Mouse (Mus musculus): ENCODE results near the gene A4galt. TPM values are rescaled to one million over a fixed set of nuclear protein-coding genes. Genes with fewer than 3 reads are reported as not detected.
A peak's percentile ranks its signal among the peaks of the same experiment; 100 is the strongest.

The A4galt gene
- polyA plus RNA-seq, 1 experiment from 2014 or later, result 1.6 TPM

DNA sequence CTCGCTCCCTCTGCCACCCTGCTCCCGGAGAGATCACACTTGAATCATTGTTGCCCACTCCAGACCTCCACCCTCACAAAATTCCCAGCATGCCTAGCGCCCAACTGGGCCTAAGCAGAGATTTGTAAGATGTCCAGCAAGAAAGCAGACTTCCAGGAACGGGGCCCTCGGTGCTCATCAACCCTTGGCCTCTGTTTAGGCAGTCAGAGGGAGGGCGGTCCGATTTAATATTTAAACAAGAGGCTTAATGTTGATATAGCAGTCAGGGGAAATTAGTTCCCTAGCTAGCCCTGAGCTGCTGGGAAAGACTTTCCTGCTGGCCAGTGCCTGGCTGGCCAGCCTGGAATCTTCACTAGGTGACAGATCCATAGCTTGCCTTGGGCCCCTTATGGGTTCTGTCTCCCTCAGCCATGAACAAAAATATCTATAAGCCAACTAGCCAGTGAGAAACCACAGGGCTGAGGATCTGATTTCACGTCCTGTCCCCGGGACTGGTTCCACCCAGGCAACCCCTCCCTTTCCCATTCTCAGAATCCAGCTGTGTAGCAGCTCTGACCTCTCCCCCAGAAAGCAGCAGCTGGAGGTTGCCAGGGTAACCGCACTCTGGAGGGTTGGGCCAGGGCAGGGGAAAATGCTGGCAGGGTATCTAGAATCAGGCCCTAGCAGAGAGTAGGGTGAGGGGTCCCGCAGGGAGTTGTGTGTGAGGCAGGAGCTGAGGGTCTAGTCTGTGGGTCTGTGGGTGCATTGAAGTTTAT, 28.2 kb downstream of the A4galt start:
- H3K4me2 ChIP-seq, result no peak overlapping the region; the same call in 1 of the 2 replicates
- WGBS, result 41% methylated on average over 11 of the region's 11 CpGs
- H3K4me1 ChIP-seq (ENCODE audit: control insufficient read depth, insufficient read depth, low read length), result peaks cover 14% of the 10 kb centered on the region
- H3K9me3 ChIP-seq (ENCODE audit: control insufficient read depth, low read length), result no peaks in the 10 kb centered on the region
- no peak overlapping the region for H3K4me3 ChIP-seq (ENCODE audit: low read depth, low read length)
- 0 out of 2 replicates have a peak, but pooled peaks have one; percentile 50 for ATAC-seq (ENCODE audit: low FRiP score)
- no peaks in the 10 kb centered on the region for H3K27me3 ChIP-seq (ENCODE audit: control insufficient read depth, insufficient read depth, low read length)
- H3K9ac ChIP-seq (ENCODE audit: low read length), result peak overlapping the region; percentile 7; the same call in 1 of the 2 replicates
- H3K36me3 ChIP-seq (ENCODE audit: control insufficient read depth, insufficient read depth, low read length), result no peaks in the 10 kb centered on the region
- peak; percentile 87 for DNase-seq (ENCODE audit: low spot score, missing footprints)
- no peak overlapping the region; the same call in 1 of the 2 replicates for H3K27ac ChIP-seq (ENCODE audit: low read depth, low read length)

DNA sequence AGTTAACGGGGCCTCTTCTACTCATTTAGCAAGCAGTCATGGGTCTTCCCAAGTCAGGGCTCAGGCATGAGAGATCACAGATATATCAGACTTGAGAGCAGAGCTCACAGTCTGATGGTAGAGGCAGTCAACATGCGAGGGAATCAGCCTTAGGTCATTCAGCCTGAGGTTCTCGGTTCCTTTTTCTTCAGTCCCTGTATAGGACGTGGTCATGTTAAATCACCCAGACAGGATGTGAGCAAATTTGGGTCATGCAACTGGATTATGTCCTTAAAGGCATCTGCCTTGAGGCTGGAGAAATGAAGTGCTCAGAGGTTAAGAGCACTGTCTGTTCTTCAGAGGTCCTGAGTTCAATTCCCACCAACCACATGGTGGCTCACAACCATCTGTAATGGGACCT, 29.9 kb downstream of the A4galt start:
- Histone ChIP-seq H3K27ac (ENCODE audit: low read depth, low read length) (no peak overlapping the region), H3K4me1 (ENCODE audit: control insufficient read depth, insufficient read depth, low read length) (peaks cover 14% of the 10 kb centered on the region), H3K36me3 (ENCODE audit: control insufficient read depth, insufficient read depth, low read length) (no peaks in the 10 kb centered on the region), H3K4me3 (ENCODE audit: low read depth, low read length) (no peak overlapping the region), H3K9me3 (ENCODE audit: control insufficient read depth, low read length) (no peaks in the 10 kb centered on the region), H3K4me2 (no peak overlapping the region), H3K27me3 (ENCODE audit: control insufficient read depth, insufficient read depth, low read length) (no peaks in the 10 kb centered on the region), H3K9ac (ENCODE audit: low read length) (no peak overlapping the region)
- DNase-seq (ENCODE audit: low spot score, missing footprints) (peak; percentile 21), ATAC-seq (ENCODE audit: low FRiP score) (no peak)
- 90% methylated on average over 4 of the region's 4 CpGs for WGBS

DNA sequence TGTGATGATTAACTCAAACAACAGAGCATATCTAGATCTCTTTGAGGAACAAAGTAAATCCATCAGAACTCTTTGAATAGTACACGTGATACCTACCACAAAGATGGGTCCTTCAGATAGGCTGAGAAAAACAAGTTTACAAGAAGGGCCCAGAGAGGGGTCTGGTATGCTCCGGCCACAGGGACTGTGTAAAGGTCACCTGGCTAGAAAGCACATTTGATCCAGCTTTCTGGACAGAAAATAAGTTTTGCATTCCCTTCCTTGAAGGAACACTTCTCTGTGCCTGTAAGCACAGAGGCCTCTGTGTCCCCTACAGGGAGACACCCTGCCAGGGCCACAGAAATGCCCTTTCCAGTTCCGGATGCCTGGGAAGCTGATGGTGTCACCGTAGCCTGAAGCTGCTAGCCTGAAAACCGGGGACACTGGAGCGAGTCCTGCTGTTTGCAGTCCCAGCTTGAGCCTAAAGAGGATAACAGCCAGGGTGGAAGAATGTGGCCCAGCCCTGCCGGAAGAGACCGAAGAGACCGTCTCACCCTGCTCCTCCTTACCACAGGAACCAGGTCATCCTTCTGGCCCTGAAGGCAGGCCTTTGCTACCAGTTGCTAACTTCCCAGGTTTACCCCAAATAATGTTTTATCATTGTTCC, 31.1 kb downstream of the A4galt start:
- Histone ChIP-seq H3K4me2 (no peak overlapping the region), H3K27me3 (ENCODE audit: control insufficient read depth, insufficient read depth, low read length) (no peaks in the 10 kb centered on the region), H3K27ac (ENCODE audit: low read depth, low read length) (no peak overlapping the region), H3K36me3 (ENCODE audit: control insufficient read depth, insufficient read depth, low read length) (no peaks in the 10 kb centered on the region), H3K4me1 (ENCODE audit: control insufficient read depth, insufficient read depth, low read length) (peaks cover 17% of the 10 kb centered on the region), H3K4me3 (ENCODE audit: low read depth, low read length) (no peak overlapping the region), H3K9ac (ENCODE audit: low read length) (no peak overlapping the region), H3K9me3 (ENCODE audit: control insufficient read depth, low read length) (no peaks in the 10 kb centered on the region)
- ATAC-seq (ENCODE audit: low FRiP score) (no peak), DNase-seq (ENCODE audit: low spot score, missing footprints) (peak; percentile 49)
- 57% methylated on average over 9 of the region's 9 CpGs for WGBS

DNA sequence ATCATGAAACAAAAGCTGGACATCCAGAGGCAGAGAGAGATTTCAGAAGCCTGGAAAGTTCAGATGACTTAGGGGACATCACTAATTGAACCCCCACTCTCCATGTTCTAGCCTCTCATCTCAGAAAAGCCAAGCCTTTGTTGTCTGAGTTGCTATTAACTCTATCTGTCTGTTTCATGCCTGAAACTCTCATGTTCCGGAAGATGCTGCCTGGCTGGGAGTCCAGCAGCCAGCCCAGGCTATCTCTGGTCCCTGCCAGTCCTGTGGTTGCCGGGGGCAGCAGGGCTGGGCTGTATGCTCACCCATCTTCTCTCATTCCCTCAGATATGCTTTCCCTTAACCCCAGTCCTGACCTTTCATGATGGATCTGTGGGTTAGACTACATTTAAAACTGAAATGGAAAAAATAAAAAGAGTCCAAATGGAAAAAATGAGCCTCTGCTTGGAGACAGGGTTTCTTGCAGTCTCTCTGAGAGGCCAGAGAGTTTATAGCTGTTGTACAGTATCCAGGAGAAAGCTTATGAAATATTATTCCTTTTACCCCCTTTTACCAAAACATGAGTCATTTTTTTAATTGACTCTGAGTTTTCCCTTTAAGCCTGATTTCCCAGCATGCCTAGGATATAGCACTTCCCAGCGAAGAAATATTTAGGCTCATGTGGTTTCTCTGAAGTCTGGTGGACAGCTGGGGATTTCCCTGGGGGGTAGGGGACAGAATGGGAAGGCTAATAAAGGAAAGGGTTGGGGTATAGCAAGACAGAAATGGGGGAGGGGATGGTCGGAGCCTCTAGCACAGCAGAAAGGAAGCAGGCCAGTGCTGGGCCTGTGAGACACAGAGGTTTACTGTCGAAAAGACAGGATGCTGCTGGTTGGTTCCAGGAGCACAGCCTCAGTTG, 36.0 kb downstream of the A4galt start:
- Histone ChIP-seq H3K4me1 (ENCODE audit: control insufficient read depth, insufficient read depth, low read length) (peaks cover 4% of the 10 kb centered on the region; the same call in 1 of the 2 replicates), H3K9ac (ENCODE audit: low read length) (peak overlapping the region; percentile 27; the same call in 1 of the 2 replicates), H3K9me3 (ENCODE audit: control insufficient read depth, low read length) (no peaks in the 10 kb centered on the region), H3K36me3 (ENCODE audit: control insufficient read depth, insufficient read depth, low read length) (no peaks in the 10 kb centered on the region), H3K27me3 (ENCODE audit: control insufficient read depth, insufficient read depth, low read length) (no peaks in the 10 kb centered on the region), H3K4me2 (no peak overlapping the region), H3K27ac (ENCODE audit: low read depth, low read length) (peak overlapping the region; percentile 69), H3K4me3 (ENCODE audit: low read depth, low read length) (no peak overlapping the region)
- DNase-seq (ENCODE audit: low spot score, missing footprints), result peak; percentile 86
- 40% methylated on average over 5 of the region's 5 CpGs for WGBS
- ATAC-seq (ENCODE audit: low FRiP score), result peak; percentile 78; the same call in 1 of the 2 replicates

DNA sequence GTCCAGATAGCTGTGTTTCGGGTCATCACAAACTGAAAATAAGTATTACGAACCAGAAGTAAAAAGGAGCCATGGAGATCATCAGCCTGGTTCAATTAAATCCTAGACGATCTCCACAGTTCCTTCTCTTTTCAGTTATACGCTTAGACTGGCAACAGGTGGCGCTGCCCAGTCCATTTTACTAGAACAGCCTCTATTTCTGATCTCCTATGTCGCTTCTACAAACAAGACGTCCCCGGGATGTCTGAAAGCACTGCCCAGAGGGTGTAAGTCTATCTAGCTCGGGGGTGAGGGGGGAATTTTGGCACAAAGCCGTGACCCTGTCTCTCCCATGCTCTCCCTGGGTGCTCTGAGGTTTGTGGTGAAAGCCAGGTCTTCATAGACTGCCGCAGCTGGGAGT, 41.3 kb downstream of the A4galt start:
- H3K27me3 ChIP-seq (ENCODE audit: control insufficient read depth, insufficient read depth, low read length), result no peaks in the 10 kb centered on the region
- 22% methylated on average over 11 of the region's 11 CpGs for WGBS
- H3K4me2 ChIP-seq, result 0 out of 2 replicates have a peak overlapping the region, but pooled peaks have one; percentile 1
- no peaks in the 10 kb centered on the region for H3K36me3 ChIP-seq (ENCODE audit: control insufficient read depth, insufficient read depth, low read length)
- H3K4me3 ChIP-seq (ENCODE audit: low read depth, low read length), result no peak overlapping the region
- ATAC-seq (ENCODE audit: low FRiP score) (no peak), DNase-seq (ENCODE audit: low spot score, missing footprints) (peak; percentile 86)
- no peaks in the 10 kb centered on the region for H3K9me3 ChIP-seq (ENCODE audit: control insufficient read depth, low read length)
- no peak overlapping the region for H3K9ac ChIP-seq (ENCODE audit: low read length)
- no peak overlapping the region for H3K27ac ChIP-seq (ENCODE audit: low read depth, low read length)
- no peaks in the 10 kb centered on the region for H3K4me1 ChIP-seq (ENCODE audit: control insufficient read depth, insufficient read depth, low read length)

DNA sequence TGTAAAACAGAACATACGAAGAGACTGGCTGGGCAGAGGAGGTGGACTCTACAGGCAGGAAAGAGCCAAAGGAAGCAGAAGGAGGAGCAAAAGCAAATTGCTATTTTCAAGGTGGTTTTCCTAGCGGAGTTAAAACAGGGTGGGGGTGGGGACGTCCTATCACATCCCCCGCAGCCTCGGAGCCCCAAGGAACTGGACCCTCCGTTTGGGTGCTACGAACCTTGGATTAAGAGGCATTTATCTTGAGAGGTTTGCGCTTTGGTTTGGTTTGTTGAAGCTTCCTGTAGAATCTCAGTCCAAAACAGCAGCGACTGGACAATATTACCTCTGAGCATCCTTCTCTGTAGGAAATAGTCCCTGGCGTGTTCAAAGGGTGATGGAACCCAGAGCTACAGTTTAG, 41.9 kb downstream of the A4galt start:
- ATAC-seq (ENCODE audit: low FRiP score) (no peak), DNase-seq (ENCODE audit: low spot score, missing footprints) (peak; percentile 86)
- WGBS, result 14% methylated on average over 10 of the region's 10 CpGs

DNA sequence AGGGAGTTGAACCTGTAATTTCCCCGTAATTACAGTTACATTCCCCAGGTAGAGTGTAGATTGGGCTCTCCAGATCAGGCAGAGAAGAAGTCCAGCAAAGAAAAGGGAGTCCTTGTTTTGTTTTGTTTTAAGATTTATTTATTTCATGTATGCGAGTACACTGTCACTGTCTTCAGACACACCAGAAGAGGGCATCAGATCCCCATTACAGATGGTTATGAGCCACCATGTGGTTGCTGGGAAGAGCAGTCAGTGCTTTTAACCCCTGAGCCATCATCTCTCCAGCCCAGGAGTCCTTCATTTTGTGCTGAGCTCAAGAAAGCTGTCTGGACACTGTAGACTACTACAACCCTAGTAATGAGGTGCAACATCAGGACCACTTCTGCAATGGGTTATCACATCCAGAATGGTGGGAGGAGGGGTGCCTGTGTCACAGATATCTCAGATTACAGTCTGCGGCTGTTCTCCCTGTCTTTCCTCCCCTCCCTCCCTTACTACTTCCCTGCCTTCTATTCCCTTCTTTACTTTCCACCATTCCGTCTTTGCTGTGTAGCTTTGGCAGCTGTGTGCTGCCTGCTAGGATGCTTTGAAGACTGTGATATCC, 42.4 kb downstream of the A4galt start:
- Histone ChIP-seq H3K9ac (ENCODE audit: low read length) (no peak overlapping the region), H3K4me3 (ENCODE audit: low read depth, low read length) (no peak overlapping the region), H3K36me3 (ENCODE audit: control insufficient read depth, insufficient read depth, low read length) (no peaks in the 10 kb centered on the region), H3K4me2 (peak overlapping the region; percentile 1; the same call in 1 of the 2 replicates), H3K27ac (ENCODE audit: low read depth, low read length) (no peak overlapping the region), H3K27me3 (ENCODE audit: control insufficient read depth, insufficient read depth, low read length) (no peaks in the 10 kb centered on the region), H3K4me1 (ENCODE audit: control insufficient read depth, insufficient read depth, low read length) (no peaks in the 10 kb centered on the region), H3K9me3 (ENCODE audit: control insufficient read depth, low read length) (no peaks in the 10 kb centered on the region)
- 48% methylated on average over 4 of the region's 4 CpGs for WGBS
- no peak for ATAC-seq (ENCODE audit: low FRiP score)
- peak; percentile 88 for DNase-seq (ENCODE audit: low spot score, missing footprints)

More for the DNA sequence above, 41.9 kb downstream of the A4galt start:
- no peak overlapping the region for H3K4me3 ChIP-seq (ENCODE audit: low read depth, low read length)
- H3K4me1 ChIP-seq (ENCODE audit: control insufficient read depth, insufficient read depth, low read length), result no peaks in the 10 kb centered on the region
- no peak overlapping the region for H3K27ac ChIP-seq (ENCODE audit: low read depth, low read length)
- H3K27me3 ChIP-seq (ENCODE audit: control insufficient read depth, insufficient read depth, low read length), result no peaks in the 10 kb centered on the region
- H3K9me3 ChIP-seq (ENCODE audit: control insufficient read depth, low read length), result no peaks in the 10 kb centered on the region
- peak overlapping the region; percentile 1; the same call in 1 of the 2 replicates for H3K4me2 ChIP-seq
- H3K9ac ChIP-seq (ENCODE audit: low read length), result no peak overlapping the region
- no peaks in the 10 kb centered on the region for H3K36me3 ChIP-seq (ENCODE audit: control insufficient read depth, insufficient read depth, low read length)

DNA sequence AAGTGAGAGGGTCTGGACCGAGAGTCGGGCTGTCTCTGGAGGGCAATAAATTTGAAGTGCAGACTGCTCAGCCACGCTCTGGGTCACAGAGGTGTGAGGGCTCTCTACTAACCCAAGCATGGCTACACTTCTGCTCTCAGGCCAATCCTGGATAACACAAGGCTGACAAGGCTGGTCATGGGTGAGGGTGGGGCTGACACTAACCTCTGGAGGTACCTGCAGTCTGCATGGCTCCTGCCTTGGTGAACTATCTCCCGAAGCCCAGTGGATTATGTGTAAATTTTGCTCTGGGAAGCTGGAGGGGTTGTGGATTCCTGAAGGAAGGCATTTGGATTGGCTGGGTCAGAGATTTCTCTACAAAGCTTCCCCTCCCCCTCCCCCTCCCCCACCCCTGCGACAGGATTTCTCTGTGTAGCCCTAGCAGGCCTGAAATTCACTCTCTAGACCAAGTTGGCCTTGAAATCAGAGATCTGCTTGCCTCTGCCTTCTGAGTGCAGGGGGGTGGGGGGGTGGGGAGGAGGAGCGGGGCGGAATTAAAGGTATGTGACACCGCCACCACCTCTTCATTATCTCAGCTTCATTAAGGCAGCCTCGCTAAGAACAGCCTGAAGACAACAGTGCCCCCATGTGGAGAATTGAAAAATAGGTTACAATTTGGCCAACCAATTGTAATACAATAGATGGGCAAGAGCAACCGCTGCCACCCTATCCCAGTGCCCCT, 46.7 kb downstream of the A4galt start:
- Histone ChIP-seq H3K27ac (ENCODE audit: low read depth, low read length) (no peak overlapping the region), H3K4me1 (ENCODE audit: control insufficient read depth, insufficient read depth, low read length) (no peaks in the 10 kb centered on the region), H3K4me2 (peak overlapping the region; percentile 27; the same call in 1 of the 2 replicates), H3K27me3 (ENCODE audit: control insufficient read depth, insufficient read depth, low read length) (no peaks in the 10 kb centered on the region), H3K4me3 (ENCODE audit: low read depth, low read length) (no peak overlapping the region), H3K36me3 (ENCODE audit: control insufficient read depth, insufficient read depth, low read length) (no peaks in the 10 kb centered on the region), H3K9ac (ENCODE audit: low read length) (no peak overlapping the region), H3K9me3 (ENCODE audit: control insufficient read depth, low read length) (no peaks in the 10 kb centered on the region)
- ATAC-seq (ENCODE audit: low FRiP score) (0 out of 2 replicates have a peak, but pooled peaks have one; percentile 54), DNase-seq (ENCODE audit: low spot score, missing footprints) (peak; percentile 93)
- 37% methylated on average over 10 of the region's 10 CpGs for WGBS

All from midbrain, embryonic 11.5 days (tissue).